Mouse (Mus musculus) urinary bladder, adult 2 months (tissue): Measurements from ENCODE around the gene Mical2. TPM values are rescaled to one million over a fixed set of nuclear protein-coding genes. Genes with fewer than 3 reads are reported as not detected.

Source experiments
- DNase-seq: peaks from one replicate; pipeline ENCODE4 v3.0.0; 2022; ENCODE audit warnings: low spot score
- polyA plus RNA-seq: library from polyadenylated mRNA; depleted of rRNA; stranded (reverse); fragments of >200 nt; gene quantifications from 2 replicates; pipeline ENCODE4 v1.2.3, GENCODE M21; 2012

Gene Mical2
- polyA plus RNA-seq, 1 experiment = 22.9 TPM

DNA sequence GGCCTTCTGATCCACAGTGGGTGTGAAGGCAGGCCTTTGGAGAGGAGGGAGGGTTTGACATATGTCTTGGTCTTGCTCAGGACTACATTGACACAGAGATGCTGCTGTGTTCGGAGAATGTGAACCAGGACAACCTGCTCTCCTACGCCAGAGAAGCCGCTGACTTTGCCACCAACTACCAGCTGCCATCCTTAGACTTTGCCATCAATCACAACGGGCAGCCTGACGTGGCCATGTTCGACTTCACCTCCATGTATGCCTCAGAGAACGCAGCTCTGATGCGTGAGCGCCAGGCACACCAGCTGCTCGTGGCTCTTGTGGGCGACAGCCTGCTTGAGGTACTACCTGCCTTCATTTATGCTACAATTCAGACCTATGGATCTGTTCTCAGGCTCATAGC lies 92.7 kb downstream of the Mical2 start:
- DNase-seq = no peak

DNA sequence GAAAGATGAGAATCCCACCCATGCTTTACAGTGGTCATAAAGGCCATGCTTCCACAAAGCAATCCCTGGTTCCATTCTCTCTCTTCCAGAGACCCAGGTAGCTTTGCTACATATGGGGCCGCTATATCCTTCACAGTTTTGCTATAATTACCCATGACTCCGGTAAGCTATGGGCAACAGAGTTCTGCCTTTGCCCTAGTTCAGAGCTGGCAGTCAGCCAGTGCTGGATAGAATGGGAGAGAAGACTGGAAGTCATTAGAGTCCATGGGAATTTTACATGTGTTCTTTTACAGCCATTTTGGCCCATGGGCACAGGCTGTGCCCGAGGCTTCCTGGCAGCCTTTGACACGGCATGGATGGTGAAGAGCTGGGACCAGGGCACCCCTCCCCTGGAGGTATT lies 93.8 kb downstream of the Mical2 start:
- DNase-seq = no peak

DNA sequence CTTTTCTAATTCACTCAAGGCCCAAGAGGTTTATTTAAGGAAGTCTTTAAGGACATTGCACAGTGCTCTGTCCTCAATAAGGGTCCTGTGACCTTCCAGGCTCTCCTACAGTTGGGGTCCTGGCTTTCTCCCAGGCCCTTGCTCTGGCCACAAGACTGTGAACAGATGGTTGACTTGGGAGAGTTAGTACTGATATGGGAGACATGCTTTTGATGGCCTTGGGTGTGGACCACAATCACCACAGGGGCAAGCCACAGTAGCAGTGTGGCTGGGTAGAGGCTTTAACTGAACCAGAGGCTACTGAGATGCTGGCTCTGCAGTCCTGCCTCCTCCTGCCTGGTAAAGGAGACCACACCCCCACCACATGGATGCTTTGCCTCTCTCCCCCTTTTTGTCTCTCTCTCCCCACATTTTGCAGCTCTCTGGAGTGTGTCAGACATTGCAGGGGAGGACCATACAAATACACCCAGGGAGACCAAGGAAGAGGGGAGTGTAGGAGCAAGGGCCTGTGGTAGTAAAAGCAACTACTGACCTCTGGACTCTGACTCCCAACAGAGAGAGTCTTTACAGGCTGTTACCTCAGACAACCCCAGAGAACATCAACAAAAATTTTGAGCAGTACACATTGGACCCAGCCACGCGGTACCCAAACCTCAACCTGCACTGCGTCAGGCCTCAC lies 94.5 kb downstream of the Mical2 start:
- DNase-seq = no peak

GRCm38 (mm10) chr7:112321798-112322794 lies 96.4 kb downstream of the Mical2 start:
- DNase-seq = no peak

DNA sequence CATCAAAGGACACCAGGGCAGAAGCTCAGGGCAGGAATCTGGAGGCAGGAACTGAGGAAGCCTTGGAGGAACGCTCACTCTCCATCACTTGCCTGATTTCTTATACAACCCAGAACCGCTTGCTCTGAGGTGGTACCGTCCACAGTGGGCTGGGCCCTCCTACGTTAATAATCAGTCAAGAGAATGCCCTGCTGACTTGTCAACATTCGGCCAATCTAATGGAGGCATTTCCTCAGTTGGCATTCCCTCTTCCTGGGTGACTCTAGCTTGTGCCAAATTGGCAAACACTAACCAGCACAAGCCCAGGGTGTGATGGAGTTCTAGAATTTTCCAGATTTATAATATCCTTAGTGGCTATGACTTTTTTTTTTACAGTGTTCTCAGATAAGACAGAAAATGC lies 98.9 kb downstream of the Mical2 start:
- DNase-seq = no peak

- no peak for DNase-seq
These were observed 101.2 kb downstream of the Mical2 start for GRCm38 (mm10) chr7:112326852-112327251.

DNA sequence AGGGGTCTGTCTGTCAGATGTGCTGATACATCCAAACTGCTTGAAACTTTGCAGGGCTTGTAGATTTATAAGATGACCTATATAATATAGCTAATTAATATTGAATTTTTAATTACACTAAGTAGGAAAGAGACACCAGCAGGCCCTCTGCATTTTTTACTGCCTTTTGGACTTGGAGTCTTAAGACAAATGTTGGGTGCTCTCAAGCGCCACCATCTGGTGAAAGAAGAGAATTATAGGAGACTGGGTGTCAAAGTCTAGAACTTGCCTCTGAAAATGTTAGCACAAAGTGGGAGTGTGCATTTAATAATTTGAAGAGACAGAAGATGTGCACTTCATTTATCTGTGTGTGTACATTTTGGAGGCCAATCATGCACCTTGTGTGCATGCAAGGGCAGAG lies 103.3 kb downstream of the Mical2 start:
- no peak for DNase-seq

DNA sequence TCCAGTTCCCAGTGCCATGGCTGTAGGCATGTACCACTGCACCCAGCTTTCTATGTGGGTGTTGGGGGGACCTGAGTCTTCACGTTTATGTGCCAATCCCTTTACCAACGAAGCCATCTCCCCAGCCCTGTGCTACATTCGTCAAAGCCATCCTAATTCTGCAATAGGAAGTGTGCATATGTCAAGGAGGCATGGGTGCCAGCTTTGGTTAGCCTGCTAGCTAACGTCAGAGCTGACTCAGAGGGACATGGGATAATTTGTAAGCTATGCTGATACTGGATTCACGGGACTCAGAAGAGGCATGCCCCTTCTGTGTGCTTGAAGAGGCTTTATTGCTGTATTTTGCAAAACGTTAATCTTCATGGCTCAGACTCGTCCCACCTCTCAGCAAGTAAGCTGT lies 103.8 kb downstream of the Mical2 start:
- no peak for DNase-seq

- no peak for DNase-seq
These were observed 105.3 kb downstream of the Mical2 start for GRCm38 (mm10) chr7:112330935-112331334.

GRCm38 (mm10) chr7:112331804-112332203 lies 106.1 kb downstream of the Mical2 start:
- no peak for DNase-seq

DNA sequence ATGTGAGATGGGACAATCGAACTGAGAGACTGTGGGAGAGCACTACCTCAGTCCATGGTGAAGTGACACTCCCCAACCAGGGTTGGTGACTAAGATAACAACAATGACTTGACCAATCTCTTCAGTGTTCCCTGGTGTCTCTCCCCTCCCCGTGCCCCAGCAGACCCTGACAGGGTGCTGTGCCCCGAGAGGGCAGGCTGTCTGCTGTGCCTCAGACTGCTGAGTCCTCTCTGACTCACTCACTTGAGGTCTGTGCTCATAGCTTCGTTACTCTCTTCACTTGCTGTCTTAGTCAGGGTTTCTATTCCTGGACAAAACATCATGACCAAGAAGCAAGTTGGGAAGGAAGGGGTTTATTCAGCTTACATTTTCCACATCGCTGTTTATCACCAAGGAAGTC lies 106.8 kb downstream of the Mical2 start:
- DNase-seq = no peak

GRCm38 (mm10) chr7:112333404-112333803 lies 107.7 kb downstream of the Mical2 start:
- no peak for DNase-seq

DNA sequence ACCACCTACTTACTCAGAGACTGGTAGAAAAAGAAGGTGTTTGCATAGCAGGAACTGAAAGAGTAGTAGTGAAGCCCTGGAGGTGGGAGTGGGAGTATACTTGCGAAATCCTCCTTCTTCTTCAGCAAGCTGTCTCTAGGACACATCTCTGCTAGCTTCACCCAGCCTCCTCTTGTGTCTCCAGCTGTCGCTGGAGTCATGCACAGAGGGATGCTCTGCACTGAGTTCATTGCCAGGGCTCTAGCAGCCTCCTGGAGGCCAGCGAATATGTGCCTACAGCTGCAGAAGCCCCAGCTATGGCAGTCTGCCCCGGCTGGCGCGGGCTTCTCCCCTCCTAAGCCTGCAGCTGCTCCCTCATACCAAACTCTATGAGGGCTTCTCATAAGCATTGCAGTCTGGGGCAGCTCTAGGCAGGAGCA lies 110.6 kb downstream of the Mical2 start:
- no peak for DNase-seq

DNA sequence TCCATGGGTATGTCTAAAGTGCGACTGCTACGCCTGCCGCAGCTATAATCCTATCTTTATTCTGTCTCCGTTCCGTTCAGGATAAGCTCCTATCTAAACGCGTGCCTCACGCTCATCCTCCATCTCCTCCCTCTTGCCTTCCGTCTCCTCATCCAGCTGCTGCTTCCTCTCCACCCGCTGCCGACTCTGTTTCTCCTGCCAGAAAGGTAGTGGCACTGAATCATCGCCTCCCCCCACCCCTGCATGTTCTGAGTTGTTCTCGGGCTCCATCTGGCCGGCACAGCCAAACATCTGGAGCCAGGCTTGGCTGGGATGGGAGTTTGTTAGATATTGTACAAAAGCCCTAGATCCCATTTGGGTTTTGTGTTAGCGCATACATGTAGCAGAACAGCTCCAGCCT lies 111.1 kb downstream of the Mical2 start:
- DNase-seq = no peak

DNA sequence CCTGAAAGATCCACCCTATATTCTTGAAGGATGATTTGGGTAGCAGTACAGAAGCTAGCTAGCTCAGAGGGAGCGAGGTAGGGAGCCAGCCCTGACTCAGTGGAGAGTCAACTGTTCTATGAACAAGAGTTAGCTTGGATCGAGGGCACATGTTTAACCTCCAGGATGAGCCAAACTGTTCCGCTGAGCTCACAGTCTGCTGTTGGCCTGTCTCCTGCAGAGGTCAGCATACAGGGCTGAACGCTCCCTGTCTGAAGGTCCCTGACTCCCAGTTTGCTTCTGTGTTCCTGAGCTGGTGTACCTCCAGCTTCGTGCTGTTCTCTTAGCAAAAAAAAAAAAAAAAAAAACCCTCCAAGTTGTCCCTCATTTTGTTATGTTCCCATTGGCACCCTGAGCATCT lies 112.1 kb downstream of the Mical2 start:
- no peak for DNase-seq

DNA sequence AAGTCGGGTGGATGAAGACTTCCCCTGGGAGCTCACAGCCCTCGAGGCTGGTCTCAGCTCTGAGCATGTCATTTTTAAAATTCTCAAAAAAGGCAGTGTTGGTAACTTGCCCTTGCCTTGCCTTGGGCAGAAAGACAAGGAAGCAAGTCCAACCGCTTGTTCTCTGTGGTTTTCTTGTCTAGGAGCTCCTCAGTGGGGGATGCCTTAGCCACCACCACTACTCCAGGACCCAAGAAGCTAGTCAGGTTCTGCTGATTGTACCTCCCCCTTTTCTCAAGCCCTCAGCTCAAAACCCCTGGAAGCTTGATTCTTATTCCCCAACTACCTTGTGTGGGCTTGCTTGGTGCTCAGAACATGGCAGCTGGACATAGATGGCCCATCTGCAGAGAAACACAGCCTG lies 115.4 kb downstream of the Mical2 start:
- no peak for DNase-seq

DNA sequence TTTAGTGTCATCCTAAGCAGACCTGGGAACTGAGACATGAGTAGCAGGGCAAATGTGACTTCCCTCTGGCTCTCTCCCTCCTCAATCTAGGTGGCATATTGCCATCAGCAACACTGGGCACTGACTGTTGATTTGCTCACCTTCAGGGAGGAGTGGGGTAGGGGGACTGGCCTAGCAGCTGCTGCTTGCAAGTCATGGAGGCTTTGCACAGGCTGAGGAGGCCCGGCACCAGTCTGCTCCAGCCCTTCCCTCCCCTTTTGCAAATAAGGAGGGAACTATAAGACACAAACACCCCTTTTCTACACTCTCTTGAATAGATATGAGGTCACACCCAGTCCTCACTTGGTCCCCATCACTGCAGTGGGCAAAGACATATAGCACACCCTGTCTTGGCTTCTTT lies 120.0 kb downstream of the Mical2 start:
- no peak for DNase-seq

DNA sequence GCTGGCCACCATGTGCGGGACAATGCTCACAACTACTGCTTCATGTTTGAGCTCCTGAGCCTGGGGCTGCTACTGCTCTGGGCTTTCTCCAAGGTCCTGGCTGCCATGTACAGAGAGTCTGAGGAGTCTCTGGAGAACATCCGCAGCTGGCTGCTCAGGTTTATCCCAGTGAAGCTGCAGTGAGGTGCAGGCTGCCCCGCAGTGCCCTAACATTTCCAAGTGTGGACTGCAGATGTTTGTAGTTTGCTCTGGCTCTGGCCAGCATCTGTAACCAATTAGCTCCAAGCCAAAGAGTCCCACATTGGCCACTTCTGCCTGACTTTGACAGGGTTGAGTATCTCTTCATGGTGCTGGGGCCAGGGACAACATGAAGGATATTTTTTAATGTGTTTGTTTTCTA lies 125.9 kb downstream of the Mical2 start:
- no peak for DNase-seq

DNA sequence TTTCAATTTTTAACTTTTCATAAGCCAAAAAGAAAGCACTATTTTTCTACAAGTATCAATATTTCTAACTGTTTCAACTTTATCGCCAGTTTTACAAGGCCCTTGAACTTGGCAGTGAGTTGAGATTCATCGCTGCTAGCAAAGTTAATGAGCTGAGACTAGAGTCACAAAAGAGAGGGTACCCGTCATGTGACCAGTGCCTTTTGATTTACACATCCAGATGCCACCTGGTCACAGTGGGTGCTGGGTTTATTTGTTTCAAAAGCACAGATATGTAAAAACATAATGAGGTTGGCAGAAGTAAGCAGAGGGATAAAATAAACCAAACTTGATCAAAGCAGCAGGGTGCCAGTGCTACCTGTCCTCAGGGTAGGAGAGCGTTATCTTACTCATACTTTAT lies 126.3 kb downstream of the Mical2 start:
- no peak for DNase-seq

GRCm38 (mm10) chr7:112353011-112353410 lies 127.4 kb downstream of the Mical2 start:
- no peak for DNase-seq

DNA sequence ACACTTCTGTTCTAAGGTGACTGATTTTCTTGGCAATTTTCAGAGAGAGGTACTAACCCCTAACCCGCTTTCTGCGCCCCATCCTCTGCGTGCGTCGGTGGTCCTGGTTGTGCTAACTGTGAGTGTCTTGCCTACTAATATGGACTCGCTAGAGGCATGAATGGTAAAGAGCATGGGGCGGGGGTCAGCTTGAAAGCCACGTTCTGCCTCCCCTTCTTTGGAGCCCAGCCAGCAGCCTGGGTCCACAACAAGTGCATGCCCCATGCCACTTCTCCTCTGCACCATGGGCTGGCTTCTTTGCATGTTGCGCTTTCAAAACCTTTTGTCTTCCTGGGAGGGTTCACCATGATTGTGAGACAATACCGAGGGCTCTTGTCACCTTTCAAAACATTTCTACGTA lies 128.3 kb downstream of the Mical2 start:
- DNase-seq = no peak

DNA sequence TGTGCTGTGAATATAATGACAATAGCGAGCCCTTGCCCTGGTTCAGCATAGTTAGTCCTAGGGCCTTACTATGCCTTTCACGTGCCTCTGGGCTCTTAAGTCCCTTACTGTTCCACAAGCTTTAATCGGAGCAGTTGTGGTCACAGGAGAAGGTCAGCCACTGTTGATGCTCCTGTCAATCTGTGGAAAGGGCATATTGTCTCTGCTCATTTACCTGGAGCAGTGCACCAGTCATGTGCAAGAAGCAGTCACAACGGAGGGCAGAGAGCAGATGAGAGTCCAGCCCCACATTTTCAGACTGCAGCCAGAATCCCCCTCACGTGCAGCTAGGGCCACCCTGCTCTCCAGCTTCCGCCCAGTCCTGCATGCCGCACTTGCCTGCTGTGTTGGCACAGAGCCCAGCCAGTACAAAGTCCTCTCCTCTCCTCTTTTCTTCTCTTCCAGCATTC lies 128.9 kb downstream of the Mical2 start:
- DNase-seq = no peak

DNA sequence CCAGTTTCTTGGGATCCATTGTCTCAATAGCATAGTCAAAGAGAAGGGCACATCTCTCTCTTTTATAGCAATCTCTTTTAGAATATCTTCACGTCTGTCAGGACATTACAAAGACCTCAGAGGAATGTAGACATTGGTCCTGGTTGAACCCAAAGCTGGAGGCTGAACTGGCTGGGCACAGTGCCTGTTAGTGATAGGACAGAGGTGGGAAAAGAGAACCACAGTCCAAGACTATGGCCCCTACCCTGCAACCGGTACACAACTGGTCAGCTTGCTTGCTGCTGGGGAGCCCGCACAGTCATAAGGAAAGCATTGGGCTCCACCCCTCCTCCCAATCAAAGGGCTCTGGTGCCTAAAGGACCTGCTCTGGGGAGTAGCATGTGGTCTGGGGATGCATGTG lies 133.9 kb downstream of the Mical2 start:
- DNase-seq = no peak
